Mouse (Mus musculus): ENCODE data around the gene Pnpla2. TPM values are rescaled to one million over a fixed set of nuclear protein-coding genes. Genes with fewer than 3 reads are reported as not detected.
A peak's percentile ranks its signal among the peaks of the same experiment; 100 is the strongest.

Pnpla2 gene
- total and polyA plus RNA-seq, 2 experiments from 2014 or later = 63.8 to 159 TPM

- H3K4me1 ChIP-seq (ENCODE audit: control insufficient read depth, insufficient read depth) = peaks cover 26% of the 10 kb centered on the region
- DNase-seq (ENCODE audit: low spot score) (peak; percentile 74), ATAC-seq (ENCODE audit: insufficient read depth, low read depth) (peak; percentile 80)
- no peaks in the 10 kb centered on the region for H3K27me3 ChIP-seq (ENCODE audit: control insufficient read depth, insufficient read depth, low read length)
- WGBS = 6% methylated on average over 50 of the region's 53 CpGs
- peak within 1 kb of the TSS; percentile 66 for H3K4me3 ChIP-seq (ENCODE audit: low read depth, low read length)
- TF ChIP-seq CTCF (IDR thresholded peaks at IDR 0.05; ENCODE audit: low read depth) = peak; percentile 76
- 0 out of 2 replicates have a peak, but pooled peaks have one; percentile 55 for TF ChIP-seq EP300 (IDR thresholded peaks at IDR 0.05; ENCODE audit: low read depth)
- H3K9ac ChIP-seq (replicated peaks; ENCODE audit: low read depth, low read length) = peak within 1 kb of the TSS; percentile 64
- H3K4me2 ChIP-seq (ENCODE audit: low read depth, low read length) = peak within 1 kb of the TSS; percentile 85
- peak within 1 kb of the TSS; percentile 5; the same call in 1 of the 2 replicates for H3K27ac ChIP-seq (ENCODE audit: low read depth)
- no peaks in the 10 kb centered on the region for H3K9me3 ChIP-seq (replicated peaks; ENCODE audit: control insufficient read depth, low read length)
- H3K36me3 ChIP-seq (replicated peaks; ENCODE audit: control insufficient read depth, insufficient read depth, low read length) = no peaks in the 10 kb centered on the region; the same call in 1 of the 2 replicates
Observed at GRCm38 (mm10) chr7:141437178-141438120, 17.5 kb upstream of the Pnpla2 start, which contains the start of gene Slc25a22. Gene Slc25a22 (minus strand): TSS chr7:141437892.

GRCm38 (mm10) chr7:141438201-141438968 lies 16.6 kb upstream of the Pnpla2 start:
- Histone ChIP-seq H3K4me3 (ENCODE audit: low read depth, low read length) (no peak overlapping the region), H3K27ac (ENCODE audit: low read depth) (no peak overlapping the region), H3K4me2 (ENCODE audit: low read depth, low read length) (no peak overlapping the region), H3K4me1 (ENCODE audit: control insufficient read depth, insufficient read depth) (peaks cover 28% of the 10 kb centered on the region), H3K36me3 (replicated peaks; ENCODE audit: control insufficient read depth, insufficient read depth, low read length) (no peaks in the 10 kb centered on the region; the same call in 1 of the 2 replicates), H3K27me3 (ENCODE audit: control insufficient read depth, insufficient read depth, low read length) (no peaks in the 10 kb centered on the region), H3K9me3 (replicated peaks; ENCODE audit: control insufficient read depth, low read length) (no peaks in the 10 kb centered on the region), H3K9ac (replicated peaks; ENCODE audit: low read depth, low read length) (no peak overlapping the region)
- DNase-seq (ENCODE audit: low spot score) (no peak), ATAC-seq (ENCODE audit: insufficient read depth, low read depth) (no peak)
- TF ChIP-seq CTCF (IDR thresholded peaks at IDR 0.05; ENCODE audit: low read depth) (no peak), EP300 (IDR thresholded peaks at IDR 0.05; ENCODE audit: low read depth) (no peak)
- WGBS = 90% methylated on average over 12 of the region's 12 CpGs

GRCm38 (mm10) chr7:141439140-141439679 lies 15.8 kb upstream of the Pnpla2 start:
- Histone ChIP-seq H3K36me3 (replicated peaks; ENCODE audit: control insufficient read depth, insufficient read depth, low read length) (no peaks in the 10 kb centered on the region; the same call in 1 of the 2 replicates), H3K4me2 (ENCODE audit: low read depth, low read length) (no peak overlapping the region), H3K9ac (replicated peaks; ENCODE audit: low read depth, low read length) (no peak overlapping the region), H3K4me3 (ENCODE audit: low read depth, low read length) (no peak overlapping the region), H3K27me3 (ENCODE audit: control insufficient read depth, insufficient read depth, low read length) (no peaks in the 10 kb centered on the region), H3K27ac (ENCODE audit: low read depth) (no peak overlapping the region), H3K9me3 (replicated peaks; ENCODE audit: control insufficient read depth, low read length) (no peaks in the 10 kb centered on the region), H3K4me1 (ENCODE audit: control insufficient read depth, insufficient read depth) (peaks cover 31% of the 10 kb centered on the region)
- ATAC-seq (ENCODE audit: insufficient read depth, low read depth) (no peak), DNase-seq (ENCODE audit: low spot score) (no peak)
- whole genome bisulfite sequencing = 93% methylated on average over 10 of the region's 10 CpGs
- TF ChIP-seq CTCF (IDR thresholded peaks at IDR 0.05; ENCODE audit: low read depth) (no peak), EP300 (IDR thresholded peaks at IDR 0.05; ENCODE audit: low read depth) (no peak)

- H3K4me3 ChIP-seq (ENCODE audit: low read depth, low read length) = no peak overlapping the region
- 95% methylated on average over 11 of the region's 11 CpGs for WGBS
- H3K36me3 ChIP-seq (replicated peaks; ENCODE audit: control insufficient read depth, insufficient read depth, low read length) = no peaks in the 10 kb centered on the region; the same call in 1 of the 2 replicates
- H3K27ac ChIP-seq (ENCODE audit: low read depth) = no peak overlapping the region
- H3K9me3 ChIP-seq (replicated peaks; ENCODE audit: control insufficient read depth, low read length) = no peaks in the 10 kb centered on the region
- H3K4me2 ChIP-seq (ENCODE audit: low read depth, low read length) = no peak overlapping the region
- no peaks in the 10 kb centered on the region for H3K27me3 ChIP-seq (ENCODE audit: control insufficient read depth, insufficient read depth, low read length)
- no peak overlapping the region for H3K9ac ChIP-seq (replicated peaks; ENCODE audit: low read depth, low read length)
- peaks cover 27% of the 10 kb centered on the region for H3K4me1 ChIP-seq (ENCODE audit: control insufficient read depth, insufficient read depth)
- no peak for DNase-seq (ENCODE audit: low spot score)
- ATAC-seq (ENCODE audit: insufficient read depth, low read depth) = no peak
- TF ChIP-seq CTCF (IDR thresholded peaks at IDR 0.05; ENCODE audit: low read depth) (no peak), EP300 (IDR thresholded peaks at IDR 0.05; ENCODE audit: low read depth) (no peak)
Observed at GRCm38 (mm10) chr7:141439811-141440210, 15.2 kb upstream of the Pnpla2 start.

- Histone ChIP-seq H3K36me3 (replicated peaks; ENCODE audit: control insufficient read depth, insufficient read depth, low read length) (no peaks in the 10 kb centered on the region; the same call in 1 of the 2 replicates), H3K4me2 (ENCODE audit: low read depth, low read length) (no peak overlapping the region), H3K4me3 (ENCODE audit: low read depth, low read length) (no peak overlapping the region), H3K4me1 (ENCODE audit: control insufficient read depth, insufficient read depth) (peaks cover 22% of the 10 kb centered on the region), H3K27me3 (ENCODE audit: control insufficient read depth, insufficient read depth, low read length) (no peaks in the 10 kb centered on the region), H3K27ac (ENCODE audit: low read depth) (no peak overlapping the region), H3K9me3 (replicated peaks; ENCODE audit: control insufficient read depth, low read length) (no peaks in the 10 kb centered on the region), H3K9ac (replicated peaks; ENCODE audit: low read depth, low read length) (no peak overlapping the region)
- DNase-seq (ENCODE audit: low spot score) (peak; percentile 75), ATAC-seq (ENCODE audit: insufficient read depth, low read depth) (peak; percentile 5; the same call in 1 of the 2 replicates)
- 18% methylated on average over 6 of the region's 6 CpGs for WGBS
- TF ChIP-seq EP300 (IDR thresholded peaks at IDR 0.05; ENCODE audit: low read depth) (no peak), CTCF (IDR thresholded peaks at IDR 0.05; ENCODE audit: low read depth) (peak; percentile 80)
Observed at GRCm38 (mm10) chr7:141440613-141441012, 14.4 kb upstream of the Pnpla2 start.

All from heart, postnatal 0 days (tissue).